Mouse (Mus musculus): ENCODE data around the gene Scamp1.

The Scamp1 gene

GRCm38 (mm10) chr13:94271284-94271683 is 14.4 kb downstream of the Scamp1 start:
- DNase-seq (ENCODE audit: low spot score), result no peak

- DNase-seq (ENCODE audit: low spot score), result no peak
Measured at GRCm38 (mm10) chr13:94268201-94268600, 17.5 kb downstream of the Scamp1 start.

- DNase-seq (ENCODE audit: low spot score), result no peak
Measured at GRCm38 (mm10) chr13:94267190-94267589, 18.5 kb downstream of the Scamp1 start.

GRCm38 (mm10) chr13:94266530-94266929 is 19.1 kb downstream of the Scamp1 start:
- DNase-seq (ENCODE audit: low spot score), result no peak

GRCm38 (mm10) chr13:94265291-94265690 is 20.4 kb downstream of the Scamp1 start:
- DNase-seq (ENCODE audit: low spot score), result no peak

GRCm38 (mm10) chr13:94263943-94264342 is 21.7 kb downstream of the Scamp1 start:
- no peak for DNase-seq (ENCODE audit: low spot score)

- DNase-seq (ENCODE audit: low spot score), result no peak
Measured at GRCm38 (mm10) chr13:94262551-94262950, 23.1 kb downstream of the Scamp1 start.

- no peak for DNase-seq (ENCODE audit: low spot score)
Measured at GRCm38 (mm10) chr13:94261624-94262023, 24.0 kb downstream of the Scamp1 start.

GRCm38 (mm10) chr13:94260961-94261360 is 24.7 kb downstream of the Scamp1 start:
- DNase-seq (ENCODE audit: low spot score), result no peak

GRCm38 (mm10) chr13:94259210-94259609 is 26.4 kb downstream of the Scamp1 start:
- no peak for DNase-seq (ENCODE audit: low spot score)

GRCm38 (mm10) chr13:94258530-94258929 is 27.1 kb downstream of the Scamp1 start:
- DNase-seq (ENCODE audit: low spot score), result no peak

GRCm38 (mm10) chr13:94257711-94258110 is 27.9 kb downstream of the Scamp1 start:
- DNase-seq (ENCODE audit: low spot score), result no peak

- no peak for DNase-seq (ENCODE audit: low spot score)
Measured at GRCm38 (mm10) chr13:94255176-94255575, 30.5 kb downstream of the Scamp1 start.

GRCm38 (mm10) chr13:94254286-94254685 is 31.4 kb downstream of the Scamp1 start:
- no peak for DNase-seq (ENCODE audit: low spot score)

GRCm38 (mm10) chr13:94253052-94253451 is 32.6 kb downstream of the Scamp1 start:
- DNase-seq (ENCODE audit: low spot score), result no peak

- DNase-seq (ENCODE audit: low spot score), result no peak
Measured at GRCm38 (mm10) chr13:94250761-94251160, 34.9 kb downstream of the Scamp1 start.

GRCm38 (mm10) chr13:94250188-94250587 is 35.5 kb downstream of the Scamp1 start:
- DNase-seq (ENCODE audit: low spot score), result no peak

- DNase-seq (ENCODE audit: low spot score), result no peak
Measured at GRCm38 (mm10) chr13:94242897-94243296, 42.8 kb downstream of the Scamp1 start.

- DNase-seq (ENCODE audit: low spot score), result no peak
Measured at GRCm38 (mm10) chr13:94241892-94242524, 43.6 kb downstream of the Scamp1 start.

- DNase-seq (ENCODE audit: low spot score), result no peak
Measured at GRCm38 (mm10) chr13:94240873-94241272, 44.8 kb downstream of the Scamp1 start.

GRCm38 (mm10) chr13:94240111-94240510 is 45.5 kb downstream of the Scamp1 start:
- DNase-seq (ENCODE audit: low spot score), result no peak

GRCm38 (mm10) chr13:94239488-94239887 is 46.2 kb downstream of the Scamp1 start:
- no peak for DNase-seq (ENCODE audit: low spot score)

GRCm38 (mm10) chr13:94231871-94232270 is 53.8 kb downstream of the Scamp1 start:
- DNase-seq (ENCODE audit: low spot score), result no peak
